Mouse (Mus musculus) kidney, adult 2 months (tissue): ENCODE data around the gene Arhgef18.

Experiments
- CTCF ChIP-seq: fragments of 200-500 bp; conservative IDR thresholded peaks from 2 replicates; pipeline ENCODE4 v1.5.1; 2011; ENCODE audit warnings: low read depth, mild to moderate bottlenecking, control low read depth, low read length, moderate library complexity, mixed read lengths; ENCODE audit not compliant: insufficient read depth, insufficient read length
- POLR2A ChIP-seq: fragments of 200-500 bp; IDR thresholded peaks from one replicate; pipeline ENCODE4 v1.6.1; 2011; ENCODE audit warnings: low read depth, low read length, control low read depth

- TF ChIP-seq POLR2A: no peak
- 0 out of 2 replicates have a peak, but pooled peaks have one; percentile 29 for TF ChIP-seq CTCF
These were observed 17.1 kb upstream of the Arhgef18 start for GRCm38 (mm10) chr8:3375748-3376147.
